Mouse (Mus musculus) adrenal gland, adult 8-10 months (tissue): Measurements from ENCODE around the gene Myo1a. TPM values are rescaled to one million over a fixed set of nuclear protein-coding genes. Genes with fewer than 3 reads are reported as not detected.

Source experiments
- DNase-seq: peaks from one replicate; pipeline ENCODE4 v3.0.0; 2022
- total RNA-seq, 4 experiments: library from RNA; stranded (reverse); gene quantifications; 2 replicates each; pipeline ENCODE4 v1.2.4; 2022

Gene Myo1a
- total RNA-seq, 4 experiments from 2014 or later: 0.75 to 72.1 (median 30.0) TPM

- peak; percentile 89 for DNase-seq
These were observed 30.0 kb upstream of the Myo1a start for GRCm38 (mm10) chr10:127674794-127675522.

- no peak for DNase-seq
These were observed 29.0 kb upstream of the Myo1a start for GRCm38 (mm10) chr10:127675859-127676398.

- peak; percentile 92 for DNase-seq
These were observed 28.1 kb upstream of the Myo1a start for GRCm38 (mm10) chr10:127676691-127677548.

GRCm38 (mm10) chr10:127677591-127678336 is 27.2 kb upstream of the Myo1a start:
- no peak for DNase-seq

GRCm38 (mm10) chr10:127679208-127679607 is 25.8 kb upstream of the Myo1a start:
- no peak for DNase-seq

- DNase-seq: no peak
These were observed 25.1 kb upstream of the Myo1a start for GRCm38 (mm10) chr10:127679881-127680280.

- DNase-seq: no peak
These were observed 22.1 kb upstream of the Myo1a start for GRCm38 (mm10) chr10:127682886-127683285.

- no peak for DNase-seq
These were observed 13.9 kb upstream of the Myo1a start for GRCm38 (mm10) chr10:127691053-127691452.

- DNase-seq: no peak
These were observed 10.3 kb upstream of the Myo1a start for GRCm38 (mm10) chr10:127694636-127695035.

- peak; percentile 66 for DNase-seq
These were observed 9.2 kb upstream of the Myo1a start for GRCm38 (mm10) chr10:127695775-127696174.

- DNase-seq: peak; percentile 82
These were observed 6.0 kb upstream of the Myo1a start for GRCm38 (mm10) chr10:127698966-127699365.

GRCm38 (mm10) chr10:127703299-127703698 is 1.7 kb upstream of the Myo1a start:
- no peak for DNase-seq

GRCm38 (mm10) chr10:127704293-127704692 is 677 bp upstream of the Myo1a start:
- DNase-seq: no peak

- DNase-seq: no peak
These were observed 813 bp downstream of the Myo1a start for GRCm38 (mm10) chr10:127705783-127706182.

GRCm38 (mm10) chr10:127707721-127708120 is 2.8 kb downstream of the Myo1a start:
- peak; percentile 69 for DNase-seq

- DNase-seq: no peak
These were observed 3.9 kb downstream of the Myo1a start for GRCm38 (mm10) chr10:127708850-127709370.

GRCm38 (mm10) chr10:127710331-127710730 is 5.4 kb downstream of the Myo1a start:
- no peak for DNase-seq

GRCm38 (mm10) chr10:127712736-127713135 is 7.8 kb downstream of the Myo1a start:
- DNase-seq: no peak

GRCm38 (mm10) chr10:127721671-127722418 is 16.9 kb downstream of the Myo1a start:
- no peak for DNase-seq

GRCm38 (mm10) chr10:127724178-127724577 is 19.2 kb downstream of the Myo1a start, which contains the start of gene Tac2:
Gene Tac2, plus strand, starts transcription at chr10:127724478.
- DNase-seq: no peak

GRCm38 (mm10) chr10:127725136-127725535 is 20.2 kb downstream of the Myo1a start:
- no peak for DNase-seq
